Mouse (Mus musculus): ENCODE measurements at regions not wholly inside any gene's neighbourhood (a gene's known extent, or its start where the extent isn't known, plus 50 kb on each side); places are given as distances from the start of the nearest gene placed in this dataset.
A peak's percentile ranks its signal among the peaks of the same experiment; 100 is the strongest.

DNA sequence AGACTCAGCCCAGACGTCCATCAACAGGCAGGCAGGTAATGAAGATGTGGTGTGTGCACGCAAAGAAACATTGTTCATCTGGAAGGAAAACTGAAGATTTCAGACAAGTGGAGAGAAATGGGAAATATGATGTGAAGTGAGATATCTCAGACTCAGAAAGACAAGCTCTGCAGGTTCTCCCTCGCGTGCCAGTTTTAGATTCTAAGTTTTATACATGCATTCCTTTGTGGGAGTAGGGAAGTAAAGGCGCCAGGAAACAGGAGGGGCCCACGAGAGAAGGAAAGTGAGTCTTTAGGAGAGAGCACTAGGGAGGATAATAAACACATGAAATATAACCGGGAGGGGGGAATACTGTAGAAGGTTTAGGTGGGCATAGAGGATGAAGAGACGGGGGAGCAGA is 223.7 kb downstream of the Ptpru start:
- no peak for DNase-seq

DNA sequence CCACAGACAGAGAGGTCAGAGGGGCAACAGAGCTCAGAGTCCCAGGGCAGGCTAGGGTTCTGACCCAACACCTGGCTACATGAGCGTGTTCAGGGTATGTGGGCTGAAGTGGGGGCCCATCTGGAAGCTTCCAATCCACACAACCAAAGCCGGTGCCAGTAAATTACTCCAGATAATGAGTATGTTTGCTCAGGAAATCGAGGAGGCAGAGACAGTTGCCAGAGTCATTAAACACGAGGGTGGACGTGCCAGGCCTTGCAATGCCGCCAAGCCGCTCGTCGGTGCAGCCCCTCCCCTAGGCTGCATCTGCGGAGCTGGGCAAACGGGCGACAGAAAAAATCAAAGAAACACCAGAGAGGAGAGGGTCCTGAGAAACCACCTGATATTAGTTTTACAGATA is 222.5 kb downstream of the Ptpru start:
- no peak for DNase-seq

DNA sequence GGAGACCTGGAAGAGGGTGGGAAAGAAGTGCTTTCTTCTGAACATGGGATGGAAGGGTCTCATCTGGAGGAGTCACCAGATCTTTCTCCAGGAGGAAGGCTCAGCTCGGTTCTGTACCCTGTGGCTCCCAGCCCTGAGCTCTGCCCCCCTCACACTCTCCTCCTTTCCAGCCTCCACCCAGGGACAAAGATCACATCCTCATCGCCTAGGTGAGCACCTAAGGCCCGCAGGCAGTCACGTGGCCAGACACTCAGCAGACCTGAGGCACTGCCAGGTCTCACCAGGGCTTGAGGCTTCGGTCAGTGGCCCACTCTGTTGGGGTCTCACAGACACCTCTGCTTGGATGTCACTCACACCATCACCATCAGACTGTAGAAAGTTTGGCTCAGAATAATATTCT is 200.0 kb downstream of the Ptpru start:
- peak; percentile 54 for DNase-seq

DNA sequence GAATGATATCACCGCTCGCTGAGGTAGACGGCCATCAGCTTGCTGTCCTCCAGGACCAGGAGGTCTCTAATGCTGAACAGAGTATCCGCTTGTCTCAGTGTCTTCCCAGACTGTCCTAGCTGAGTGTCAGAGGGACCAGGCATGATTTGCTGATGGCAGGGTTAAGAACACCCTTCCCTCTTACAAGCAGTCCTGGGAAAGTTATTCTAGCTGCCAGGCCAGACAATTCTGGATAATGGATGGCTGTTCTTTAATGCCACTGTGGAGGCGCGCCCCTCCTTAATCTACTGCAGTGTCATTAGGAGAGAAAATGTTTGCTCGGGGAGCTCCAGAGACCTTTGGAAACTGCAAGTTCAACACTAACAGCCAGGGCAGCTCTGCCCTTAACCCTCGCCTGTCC is 182.1 kb downstream of the Ptpru start:
- no peak for DNase-seq

DNA sequence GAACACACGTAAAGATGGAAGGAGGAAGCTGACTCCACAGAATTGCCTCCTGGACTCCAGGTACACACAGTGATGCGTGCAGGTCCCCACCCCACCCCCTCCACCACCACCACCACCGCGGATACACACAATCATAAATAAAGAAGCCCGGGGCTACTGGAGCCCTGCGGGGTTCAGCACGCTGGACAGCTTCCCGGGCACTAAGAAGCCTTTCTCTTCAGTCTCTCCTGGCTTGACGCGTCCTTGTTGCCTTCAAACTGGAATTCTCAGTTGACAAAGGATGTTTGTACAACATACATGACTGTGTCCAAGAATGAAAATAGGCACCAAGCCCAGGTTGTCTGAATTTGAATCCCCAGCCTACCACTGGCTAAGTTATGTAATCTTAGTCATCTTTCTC is 180.2 kb downstream of the Ptpru start:
- peak; percentile 17 for DNase-seq

DNA sequence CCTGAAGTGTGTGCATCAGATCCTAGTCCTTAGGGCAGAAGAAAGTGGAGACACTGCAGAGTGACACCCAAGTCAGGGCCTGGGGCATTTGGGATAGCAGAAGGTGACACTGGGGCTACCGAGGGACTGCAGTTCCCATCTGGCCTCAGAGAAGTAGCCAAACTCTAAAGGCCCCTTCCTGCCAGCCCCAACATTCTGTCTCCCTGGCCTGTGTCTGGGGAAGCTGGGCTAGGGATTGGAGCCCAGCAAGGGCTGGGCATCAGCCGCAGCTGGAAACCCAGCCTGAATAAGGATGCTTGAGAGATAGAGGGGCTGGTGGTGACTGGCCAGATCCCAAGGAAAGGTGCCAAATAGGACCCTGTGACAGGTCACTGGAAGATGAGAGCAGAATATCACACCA is 177.2 kb downstream of the Ptpru start:
- no peak for DNase-seq

DNA sequence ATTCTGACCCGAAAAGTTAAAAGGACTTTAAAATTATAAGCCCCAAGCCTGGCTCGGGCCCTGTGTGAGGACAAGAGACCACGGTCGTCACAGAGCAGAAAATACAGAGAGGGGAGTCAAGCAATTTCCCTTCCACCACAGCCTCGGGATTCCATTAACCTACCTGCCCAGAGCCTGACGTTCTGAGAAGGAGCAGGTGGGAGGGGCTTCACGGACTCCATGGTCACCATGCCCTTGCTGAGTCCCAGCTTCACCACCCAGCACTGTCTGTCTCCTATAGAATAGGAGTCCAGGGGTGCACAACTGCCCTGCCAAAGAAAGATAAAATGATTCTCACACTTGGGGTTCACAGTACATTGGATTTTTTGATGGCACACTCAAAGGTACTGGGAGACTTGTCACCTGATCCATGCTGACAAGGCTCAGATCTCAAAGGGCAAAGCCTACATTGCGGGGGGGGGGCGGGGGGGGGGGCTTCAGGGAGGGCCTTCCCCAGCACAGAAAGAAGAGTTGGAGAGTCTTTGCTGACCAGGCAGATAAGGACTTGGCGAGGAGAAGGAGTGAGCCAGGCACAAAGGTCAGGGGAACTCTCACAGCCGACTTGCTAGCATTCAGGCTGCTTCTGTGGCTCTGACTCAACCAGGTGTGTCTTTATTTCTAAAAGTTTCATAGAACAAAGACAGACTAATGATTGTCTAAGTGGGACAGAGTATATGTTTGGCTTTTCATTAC is 166.1 kb downstream of the Ptpru start:
- DNase-seq, result peak; percentile 75

DNA sequence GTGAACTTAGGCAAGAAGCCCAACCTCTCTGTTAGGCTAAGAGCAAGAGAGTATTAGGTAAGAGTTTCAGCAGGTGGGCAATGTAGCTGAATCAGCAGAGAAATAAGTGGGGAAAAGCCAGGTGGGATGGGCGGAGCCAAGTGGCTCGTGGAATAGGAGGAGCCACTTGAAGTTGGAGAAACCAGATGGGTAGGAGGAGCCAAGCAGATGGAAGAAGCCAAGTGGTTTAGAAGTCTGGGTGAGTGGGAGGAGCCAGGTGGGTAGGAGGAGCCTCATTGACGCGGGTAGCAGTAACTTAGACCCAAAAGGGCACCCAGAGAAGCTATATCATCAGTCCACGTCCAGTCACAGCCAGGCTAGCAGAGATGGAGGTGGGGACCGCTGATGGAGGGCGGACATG is 160.1 kb downstream of the Ptpru start:
- DNase-seq, result no peak

DNA sequence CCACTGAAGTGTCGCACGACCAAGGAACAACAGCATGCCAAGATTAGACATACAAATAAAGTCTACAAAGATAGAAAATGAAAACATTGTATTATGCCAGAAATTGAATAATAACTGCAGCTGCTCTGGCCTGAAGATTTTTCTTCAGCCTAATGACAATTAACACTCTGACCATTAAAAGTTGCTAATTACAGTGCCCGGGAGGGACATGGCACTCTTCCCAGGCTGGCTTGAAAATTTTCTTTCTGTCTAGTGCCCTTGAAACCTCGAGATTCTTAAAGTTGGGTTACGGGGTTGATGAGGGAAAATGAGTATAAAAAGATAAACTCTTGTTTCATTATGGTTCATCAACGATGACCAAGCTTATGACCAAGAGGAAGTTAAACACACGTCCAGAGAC is 154.9 kb downstream of the Ptpru start:
- no peak for DNase-seq

DNA sequence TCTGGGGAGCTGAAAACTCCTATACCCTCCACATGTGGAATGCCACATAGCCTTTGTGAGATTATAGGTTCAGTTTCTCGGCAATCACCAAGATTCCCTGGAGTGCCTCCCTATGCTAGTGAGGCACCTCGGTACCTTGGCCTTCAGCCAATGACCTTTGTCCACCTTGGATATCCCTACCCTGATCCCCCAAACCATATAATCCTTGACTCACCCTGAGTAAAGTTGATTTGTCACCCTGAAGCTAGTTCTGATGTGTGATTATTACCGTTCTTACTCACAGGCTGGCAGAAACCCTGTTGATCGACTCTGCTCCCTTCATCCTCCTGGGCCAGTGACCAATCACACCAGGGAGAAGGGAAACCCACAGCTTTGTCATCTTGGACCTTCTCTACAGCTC is 152.5 kb downstream of the Ptpru start:
- no peak for DNase-seq

DNA sequence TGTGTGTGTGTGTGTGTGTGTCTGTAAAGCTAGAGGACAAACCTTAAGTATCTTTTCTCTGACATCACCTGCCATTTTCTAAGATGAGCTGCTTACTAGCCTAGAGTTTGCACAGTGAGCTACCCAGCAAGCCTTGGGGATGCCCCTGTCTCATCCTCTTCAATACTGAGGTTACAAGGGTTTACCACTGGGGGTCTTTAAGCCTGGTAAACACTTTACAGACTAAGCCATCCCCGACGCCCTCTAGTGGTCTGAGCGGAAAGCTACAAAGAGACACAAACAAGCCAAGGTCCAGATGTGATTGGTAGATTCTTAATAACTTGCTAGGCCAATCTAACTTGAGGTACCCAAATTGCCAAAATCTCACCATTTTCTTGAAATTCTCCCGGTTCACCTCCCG is 143.9 kb downstream of the Ptpru start:
- peak; percentile 7 for DNase-seq

DNA sequence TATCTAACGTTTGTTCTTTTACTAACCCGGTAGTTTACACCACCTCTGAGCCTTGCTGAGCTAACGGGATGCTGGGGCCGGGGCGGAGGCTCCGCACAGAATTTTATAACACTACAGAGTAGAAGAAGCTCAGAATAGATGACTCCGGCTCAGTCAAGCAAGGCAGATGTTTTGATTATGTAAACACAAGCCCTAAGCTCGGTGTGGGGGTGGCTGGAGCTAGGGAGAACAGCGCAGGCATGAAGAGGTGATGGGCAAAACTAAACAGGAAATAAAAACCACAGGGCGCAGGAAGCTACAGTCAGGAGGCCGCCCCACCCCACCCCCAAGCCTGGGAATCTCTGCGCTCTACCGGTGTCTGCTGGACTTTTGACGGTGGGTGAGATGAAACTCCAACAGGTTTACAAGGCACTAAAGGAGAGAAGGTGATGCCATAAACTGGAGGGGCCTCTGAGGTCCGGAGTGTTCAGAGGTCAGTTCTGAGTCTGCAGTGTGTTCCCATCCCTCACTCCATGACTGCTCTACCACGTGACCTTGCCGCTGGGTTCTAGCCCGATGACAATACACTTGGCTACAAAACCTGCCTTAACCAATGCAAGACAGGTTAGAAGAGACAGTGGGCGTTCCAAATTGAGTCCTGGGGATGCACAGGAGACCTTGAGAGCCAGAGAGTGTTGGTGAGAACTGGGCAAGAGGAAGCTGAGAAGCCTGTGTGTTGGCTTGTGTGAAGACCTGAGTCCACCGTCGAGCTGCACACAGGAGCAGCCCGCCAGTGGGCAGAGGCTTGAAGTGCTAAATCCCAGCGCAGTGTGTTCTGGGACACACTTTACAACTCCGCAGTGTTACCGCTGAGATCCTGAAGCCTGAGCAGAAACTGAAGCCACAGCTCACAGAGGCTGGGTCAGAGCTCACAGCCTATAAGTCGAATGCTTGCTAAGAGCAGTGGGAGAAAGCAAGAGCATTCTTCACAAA is 141.9 kb downstream of the Ptpru start:
- peak; percentile 64 for DNase-seq

All from kidney, adult 9 months (tissue).